Mouse (Mus musculus) MEL (cell line): ENCODE data around the gene Gapdh.

Source experiments
- BHLHE40 ChIP-seq: IDR thresholded peaks from 2 replicates; pipeline ENCODE4 v1.6.1; 2012; ENCODE audit warnings: low read depth, mild to moderate bottlenecking, inconsistent platforms, low read length, improper control_type of control experiment, borderline replicate concordance
- CTCF ChIP-seq, 3 experiments: IDR thresholded peaks in 2 of 3; conservative IDR thresholded peaks in 1 of 3; 2 replicates each; pipeline ENCODE4 v1.5.1; 2011 to 2012; ENCODE audit warnings: low read length in 3 of 3, low read depth in 2 of 3, mild to moderate bottlenecking in 2 of 3, improper control_type of control experiment in 1 of 3, inconsistent platforms in 1 of 3, mixed read lengths in 1 of 3, moderate library complexity in 1 of 3; ENCODE audit not compliant: control insufficient read depth in 1 of 3, insufficient read depth in 1 of 3, poor library complexity in 1 of 3, severe bottlenecking in 1 of 3
- HCFC1 ChIP-seq: IDR thresholded peaks from 2 replicates; pipeline ENCODE4 v1.6.1; 2012; ENCODE audit warnings: low read depth, mild to moderate bottlenecking, inconsistent platforms, low read length, improper control_type of control experiment, moderate library complexity
- JUND ChIP-seq: IDR thresholded peaks from 2 replicates; pipeline ENCODE4 v1.6.1; 2011; ENCODE audit warnings: low read depth, mild to moderate bottlenecking, improper control_type of control experiment, low read length
- MAX ChIP-seq: IDR thresholded peaks from 2 replicates; pipeline ENCODE4 v1.6.1; 2011; ENCODE audit warnings: low read length, improper control_type of control experiment
- MYB ChIP-seq: IDR thresholded peaks from 2 replicates; pipeline ENCODE4 v1.6.1; 2011; ENCODE audit warnings: mild to moderate bottlenecking, low read depth, low read length, improper control_type of control experiment
- POLR2A ChIP-seq, 2 experiments: IDR thresholded peaks; 2 replicates each; pipeline ENCODE4 v1.6.1; 2011 to 2012; ENCODE audit warnings: low read length in 2 of 2, mild to moderate bottlenecking in 2 of 2, control low read depth in 1 of 2, improper control_type of control experiment in 1 of 2, low read depth in 1 of 2, moderate library complexity in 1 of 2; ENCODE audit not compliant: control insufficient read depth in 1 of 2, insufficient read depth in 1 of 2, poor library complexity in 1 of 2
- POLR2AphosphoS2 ChIP-seq: IDR thresholded peaks from 2 replicates; pipeline ENCODE4 v1.6.1; 2011; ENCODE audit warnings: low read length, improper control_type of control experiment
- SIN3A ChIP-seq: IDR thresholded peaks from 2 replicates; pipeline ENCODE4 v1.6.1; 2012; ENCODE audit warnings: low read length, improper control_type of control experiment, inconsistent platforms
- TBP ChIP-seq: IDR thresholded peaks from 2 replicates; pipeline ENCODE4 v1.8.0; 2011; ENCODE audit warnings: low read depth, low read length, improper control_type of control experiment
- TCF12 ChIP-seq: IDR thresholded peaks from 2 replicates; pipeline ENCODE4 v1.6.1; 2014; ENCODE audit warnings: low read depth, mild to moderate bottlenecking, inconsistent platforms, low read length, improper control_type of control experiment, moderate library complexity
- ZC3H11A ChIP-seq: IDR thresholded peaks from 2 replicates; pipeline ENCODE4 v1.6.1; 2012; ENCODE audit warnings: low read depth, mild to moderate bottlenecking, inconsistent platforms, low read length, improper control_type of control experiment

- TF ChIP-seq JUND (no peak), MAX (0 out of 2 replicates have a peak, but pooled peaks have one; percentile 33), CTCF (IDR thresholded peaks at IDR 0.05 in 2 of 3, conservative IDR thresholded peaks at IDR 0.05 in 1 of 3; ENCODE audit: control insufficient read depth in 1 of 3, insufficient read depth in 1 of 3, low read depth in 2 of 3, low read length in 3 of 3, poor library complexity in 1 of 3, severe bottlenecking in 1 of 3) (no peak), MYB (no peak), HCFC1 (no peak), SIN3A (no peak), POLR2A (IDR thresholded peaks at IDR 0.05; ENCODE audit: control insufficient read depth in 1 of 2, insufficient read depth in 1 of 2, low read depth in 1 of 2, low read length in 2 of 2, poor library complexity in 1 of 2) (0 out of 4 replicates have a peak, but pooled peaks of 1 of the 2 experiments have one; percentile 16), TBP (no peak), POLR2AphosphoS2 (no peak), BHLHE40 (no peak), TCF12 (no peak), ZC3H11A (no peak)
Observed at GRCm38 (mm10) chr6:125163801-125164657, 2.2 kb downstream of the Gapdh start.
